9 mouse cellular contexts compared by ENCODE assay signal in the genomic region with DNA sequence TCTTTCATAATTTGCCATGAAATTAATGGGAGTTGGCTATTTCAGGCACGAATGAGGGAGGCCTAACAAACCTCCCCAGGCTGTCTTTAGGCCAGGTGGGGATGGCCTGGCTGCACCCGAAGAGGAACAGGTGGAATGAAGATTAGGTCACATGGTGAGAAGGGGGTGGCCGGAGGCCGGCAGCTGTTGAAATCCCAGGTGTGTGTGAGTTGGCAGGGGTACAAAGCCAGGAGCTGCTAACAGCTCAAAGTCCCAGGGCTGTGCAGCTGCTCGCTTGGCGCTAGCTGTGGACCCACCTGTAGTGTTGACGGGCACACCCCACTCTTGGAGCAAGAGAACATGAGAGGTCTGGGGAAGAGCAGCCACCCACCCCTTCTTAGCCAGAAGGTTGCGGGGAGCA.
DNase-seq lines count a peak whose midpoint lies in the region; ATAC-seq lines count a peak whose summit lies in the region.
"Had no signal": no experiment of that assay in that cellular context is flagged by ENCODE, and none has a peak within 500 bp of the region (broad histone marks: within the 10 kb centered on the region; RNA-seq: fewer than 3 reads in every experiment).

No protein-coding gene starts in this region.

- H3K4me3 ChIP-seq in kidney, embryonic 14.5 days (ENCODE audit: low read length): no peak overlapping the region
- no peak overlapping the region for H3K4me3 ChIP-seq in kidney, embryonic 15.5 days (replicated peaks)
- no peak overlapping the region for H3K4me3 ChIP-seq in hindbrain, embryonic 16.5 days (ENCODE audit: low read length)
- H3K4me3 ChIP-seq in lung, embryonic 16.5 days (ENCODE audit: low read length): no peak overlapping the region

- no peaks in the 10 kb centered on the region for H3K36me3 ChIP-seq in kidney, embryonic 14.5 days (ENCODE audit: control insufficient read depth, insufficient read depth, low read length)
- no peaks in the 10 kb centered on the region for H3K36me3 ChIP-seq in kidney, embryonic 15.5 days
- no peaks in the 10 kb centered on the region for H3K36me3 ChIP-seq in hindbrain, embryonic 16.5 days (ENCODE audit: control insufficient read depth, insufficient read depth, low read length)
- H3K36me3 ChIP-seq in lung, embryonic 16.5 days (ENCODE audit: control insufficient read depth, insufficient read depth, low read length): no peaks in the 10 kb centered on the region
- H3K36me3 ChIP-seq: G1E had no signal

- peak; percentile 32; the same call in 1 of the 2 replicates for ATAC-seq in kidney, embryonic 14.5 days (ENCODE audit: low FRiP score, low TSS enrichment)
- ATAC-seq in kidney, embryonic 15.5 days (replicated peaks; ENCODE audit: low FRiP score): no peak
- ATAC-seq in hindbrain, embryonic 16.5 days: peak; percentile 78
- ATAC-seq in lung, embryonic 16.5 days (ENCODE audit: low read depth): peak; percentile 98

- H3K27ac ChIP-seq in kidney, embryonic 14.5 days (ENCODE audit: low read depth, low read length): no peak overlapping the region
- H3K27ac ChIP-seq in kidney, embryonic 15.5 days: no peak overlapping the region
- no peak overlapping the region for H3K27ac ChIP-seq in hindbrain, embryonic 16.5 days (ENCODE audit: low read depth, low read length)
- peak overlapping the region; percentile 73; the same call in 1 of the 2 replicates for H3K27ac ChIP-seq in lung, embryonic 16.5 days (ENCODE audit: low read length)

- no peak overlapping the region for H3K9ac ChIP-seq in kidney, embryonic 14.5 days (ENCODE audit: low read depth, low read length)
- H3K9ac ChIP-seq in kidney, embryonic 15.5 days: no peak overlapping the region
- no peak overlapping the region for H3K9ac ChIP-seq in hindbrain, embryonic 16.5 days (ENCODE audit: low read depth, low read length)
- no peak overlapping the region for H3K9ac ChIP-seq in lung, embryonic 16.5 days (ENCODE audit: low read length)

- no peaks in the 10 kb centered on the region for H3K9me3 ChIP-seq in kidney, embryonic 14.5 days (ENCODE audit: control insufficient read depth, low read length)
- no peaks in the 10 kb centered on the region for H3K9me3 ChIP-seq in kidney, embryonic 15.5 days (replicated peaks)
- no peaks in the 10 kb centered on the region for H3K9me3 ChIP-seq in hindbrain, embryonic 16.5 days (ENCODE audit: control insufficient read depth, low read length)
- H3K9me3 ChIP-seq in lung, embryonic 16.5 days (ENCODE audit: control insufficient read depth, low read length): no peaks in the 10 kb centered on the region
- H3K9me3 ChIP-seq: G1E had no signal

- H3K27me3 ChIP-seq in kidney, embryonic 14.5 days (ENCODE audit: control insufficient read depth, insufficient read depth, low read length): no peaks in the 10 kb centered on the region
- H3K27me3 ChIP-seq in kidney, embryonic 15.5 days: no peaks in the 10 kb centered on the region
- no peaks in the 10 kb centered on the region for H3K27me3 ChIP-seq in hindbrain, embryonic 16.5 days (replicated peaks; ENCODE audit: control insufficient read depth, insufficient read depth, low read length)
- H3K27me3 ChIP-seq in lung, embryonic 16.5 days (ENCODE audit: control insufficient read depth, insufficient read depth, low read depth, low read length): no peaks in the 10 kb centered on the region

- peak; percentile 12 to 32 for DNase-seq in thymus, adult 18-20 months
- DNase-seq in frontal cortex, postnatal 25 days (ENCODE audit: low spot score in 2 of 2): no peak
- no peak for DNase-seq in cerebellum, adult 11 months
- no peak for DNase-seq in left cerebral cortex, adult 9 months (ENCODE audit: low spot score in 2 of 2)

- H3K4me2 ChIP-seq in kidney, embryonic 14.5 days (replicated peaks; ENCODE audit: low read depth, low read length): no peak overlapping the region
- H3K4me2 ChIP-seq in kidney, embryonic 15.5 days: no peak overlapping the region
- H3K4me2 ChIP-seq in hindbrain, embryonic 16.5 days (ENCODE audit: low read length): no peak overlapping the region
- no peak overlapping the region for H3K4me2 ChIP-seq in lung, embryonic 16.5 days (ENCODE audit: low read depth, low read length)

- WGBS in kidney, embryonic 14.5 days: 52% methylated on average over 8 of the region's 8 CpGs
- 67% methylated on average over 8 of the region's 8 CpGs for WGBS in kidney, embryonic 15.5 days
- 37% methylated on average over 8 of the region's 8 CpGs for WGBS in hindbrain, embryonic 16.5 days
- 39% methylated on average over 8 of the region's 8 CpGs for WGBS in lung, embryonic 16.5 days

- H3K4me1 ChIP-seq in kidney, embryonic 14.5 days (ENCODE audit: control insufficient read depth, insufficient read depth, low read length): no peaks in the 10 kb centered on the region
- H3K4me1 ChIP-seq in kidney, embryonic 15.5 days: no peaks in the 10 kb centered on the region
- H3K4me1 ChIP-seq in hindbrain, embryonic 16.5 days (ENCODE audit: control insufficient read depth, insufficient read depth, low read depth, low read length): 0 out of 2 replicates have a peak, but pooled peaks cover 4% of the 10 kb centered on the region
- peaks cover 5% of the 10 kb centered on the region; the same call in 1 of the 2 replicates for H3K4me1 ChIP-seq in lung, embryonic 16.5 days (replicated peaks; ENCODE audit: control insufficient read depth, insufficient read depth, low read length)

Comparison
In these comparisons a context has a peak if more than half of its experiments do, and no peak if none do; other contexts are left out.
1. DNase-seq: peak in thymus, adult 18-20 months (2 of 2); none in frontal cortex, postnatal 25 days (0 of 2), cerebellum, adult 11 months (single experiment) and left cerebral cortex, adult 9 months (0 of 2).